ENCODE assay signal across 20 mouse cellular contexts in the genomic region with DNA sequence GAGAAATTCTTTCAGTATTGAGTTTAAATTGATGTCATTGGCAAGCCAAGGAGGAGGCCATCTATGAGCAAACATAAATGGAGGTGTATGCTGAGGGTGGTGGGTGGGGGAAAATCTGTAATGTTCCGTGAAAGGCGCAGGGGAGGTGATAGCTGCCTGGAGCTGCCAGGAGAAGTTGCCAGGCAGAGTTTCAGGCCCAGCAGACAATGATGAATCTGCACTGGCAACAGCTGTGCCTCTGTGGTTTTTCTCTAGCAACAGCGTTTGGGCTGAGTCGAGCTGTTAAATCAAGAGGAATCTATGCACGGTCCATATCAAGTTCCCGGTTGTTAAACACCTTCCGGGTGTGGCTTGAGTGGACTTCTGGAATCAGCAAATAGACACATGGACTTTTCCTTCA.
DNase-seq lines count a peak whose midpoint lies in the region; ATAC-seq and TF ChIP-seq lines count a peak whose summit lies in the region.
"Had no signal": no experiment of that assay in that cellular context is flagged by ENCODE, and none has a peak within 500 bp of the region (broad histone marks: within the 10 kb centered on the region; RNA-seq: fewer than 3 reads in every experiment).

No protein-coding gene starts in this region.

- DNase-seq in kidney, postnatal 0 days (ENCODE audit: low spot score), result peak; percentile 9
- no peak for DNase-seq in kidney, adult 2 months
- DNase-seq in 3T3-L1 (ENCODE audit: low read depth, low spot score), result peak; percentile 10
- peak; percentile 8 for DNase-seq in lung, postnatal 14 days
- no peak for DNase-seq in kidney, postnatal 25 days
- no peak for DNase-seq in layer of hippocampus, adult 8-10 months (ENCODE audit: low spot score in 2 of 2)
- DNase-seq: adrenal gland, postnatal 36 days; cerebellum, adult 18-20 months; cerebellum, postnatal 36 days; kidney, adult 9 months; thymus, postnatal 14 days had no signal

- WGBS in kidney, postnatal 0 days, result 46% methylated on average over 7 of the region's 7 CpGs
- 36% methylated on average over 7 of the region's 7 CpGs for WGBS in kidney, adult 2 months

- no peaks in the 10 kb centered on the region for H3K4me1 ChIP-seq in kidney, postnatal 0 days (replicated peaks; ENCODE audit: insufficient read depth, low read length)
- no peaks in the 10 kb centered on the region for H3K4me1 ChIP-seq in kidney, adult 2 months (ENCODE audit: control insufficient read depth, insufficient read depth, low read length)
- H3K4me1 ChIP-seq: forebrain, embryonic 12.5 days; heart, embryonic 10.5 days; limb, embryonic 15.5 days; liver, embryonic 15.5 days; midbrain, embryonic 13.5 days; neural tube, embryonic 15.5 days had no signal

- H3K36me3 ChIP-seq in kidney, postnatal 0 days (ENCODE audit: insufficient read depth, low read length), result no peaks in the 10 kb centered on the region
- H3K36me3 ChIP-seq in kidney, adult 2 months (ENCODE audit: control insufficient read depth, insufficient read depth, low read length), result no peaks in the 10 kb centered on the region
- H3K36me3 ChIP-seq in C2C12 (ENCODE audit: control insufficient read depth, insufficient read depth), result no peaks in the 10 kb centered on the region
- H3K36me3 ChIP-seq: forebrain, embryonic 12.5 days; G1E; heart, embryonic 10.5 days; limb, embryonic 15.5 days; liver, embryonic 15.5 days; midbrain, embryonic 13.5 days; neural tube, embryonic 15.5 days had no signal

- no peak overlapping the region for H3ac ChIP-seq in C2C12 (ENCODE audit: control insufficient read depth, insufficient read length, low read depth)

- no peak overlapping the region for H3K9ac ChIP-seq in kidney, postnatal 0 days (ENCODE audit: low read depth, low read length)
- H3K9ac ChIP-seq: forebrain, embryonic 12.5 days; limb, embryonic 15.5 days; liver, embryonic 15.5 days; midbrain, embryonic 13.5 days; neural tube, embryonic 15.5 days had no signal

- H3K9me3 ChIP-seq in kidney, postnatal 0 days (replicated peaks; ENCODE audit: low read length), result no peaks in the 10 kb centered on the region
- H3K9me3 ChIP-seq: forebrain, embryonic 12.5 days; limb, embryonic 15.5 days; liver, embryonic 15.5 days; neural tube, embryonic 15.5 days had no signal

- no peak for TF ChIP-seq POLR2A in kidney, adult 2 months (IDR thresholded peaks at IDR 0.05; ENCODE audit: low read depth, low read length)

- H3K27me3 ChIP-seq in kidney, postnatal 0 days (ENCODE audit: insufficient read depth, low read length), result no peaks in the 10 kb centered on the region
- no peaks in the 10 kb centered on the region for H3K27me3 ChIP-seq in kidney, adult 2 months (replicated peaks; ENCODE audit: control insufficient read depth, insufficient read depth, low read length)
- no peaks in the 10 kb centered on the region for H3K27me3 ChIP-seq in C2C12 (ENCODE audit: control insufficient read depth, insufficient read depth, insufficient read length)
- H3K27me3 ChIP-seq: forebrain, embryonic 12.5 days; limb, embryonic 15.5 days; liver, embryonic 15.5 days; midbrain, embryonic 13.5 days; neural tube, embryonic 15.5 days had no signal

- H3K4me2 ChIP-seq in kidney, postnatal 0 days (ENCODE audit: low read length), result no peak overlapping the region
- H3K4me2 ChIP-seq: forebrain, embryonic 12.5 days; limb, embryonic 15.5 days; liver, embryonic 15.5 days; midbrain, embryonic 13.5 days; neural tube, embryonic 15.5 days had no signal

- H3K79me2 ChIP-seq in C2C12 (ENCODE audit: control insufficient read depth, insufficient read depth), result no peaks in the 10 kb centered on the region

- H3K79me3 ChIP-seq in C2C12 (ENCODE audit: low read depth), result no peaks in the 10 kb centered on the region

- no peak for TF ChIP-seq CTCF in kidney, postnatal 0 days (IDR thresholded peaks at IDR 0.05; ENCODE audit: low read depth)
- TF ChIP-seq CTCF in kidney, adult 2 months (conservative IDR thresholded peaks at IDR 0.05; ENCODE audit: insufficient read depth, insufficient read length, low read depth, low read length), result no peak
- no peak for TF ChIP-seq CTCF in C2C12 (IDR thresholded peaks at IDR 0.05; ENCODE audit: control insufficient read depth, insufficient read depth, insufficient read length)

- H3K27ac ChIP-seq in kidney, postnatal 0 days, result no peak overlapping the region
- H3K27ac ChIP-seq in kidney, adult 2 months (ENCODE audit: insufficient read depth, low read depth, low read length), result no peak overlapping the region
- H3K27ac ChIP-seq: forebrain, embryonic 12.5 days; heart, embryonic 10.5 days; limb, embryonic 15.5 days; liver, embryonic 15.5 days; macrophage; midbrain, embryonic 13.5 days; neural tube, embryonic 15.5 days had no signal

- H3K4me3 ChIP-seq in kidney, postnatal 0 days (replicated peaks; ENCODE audit: low read depth, low read length), result no peak overlapping the region
- H3K4me3 ChIP-seq in kidney, adult 2 months (ENCODE audit: insufficient read depth, low read depth, low read length), result no peak overlapping the region
- H3K4me3 ChIP-seq in C2C12 (ENCODE audit: insufficient read depth, poor library complexity, severe bottlenecking), result no peak overlapping the region
- H3K4me3 ChIP-seq: forebrain, embryonic 12.5 days; heart, embryonic 10.5 days; limb, embryonic 15.5 days; liver, embryonic 15.5 days; midbrain, embryonic 13.5 days; neural tube, embryonic 15.5 days had no signal

- no peak for ATAC-seq in kidney, postnatal 0 days (replicated peaks; ENCODE audit: low FRiP score, low read depth)
- ATAC-seq: midbrain, embryonic 13.5 days had no signal

TF ChIP-seq in C2C12, 6 proteins besides CTCF, POLR2A, EP300 and RAD21:
- no peak for TF ChIP-seq MAX (IDR thresholded peaks at IDR 0.05)
- no peak for TF ChIP-seq CEBPB (IDR thresholded peaks at IDR 0.05; ENCODE audit: low read depth)
- TF ChIP-seq USF1 (IDR thresholded peaks at IDR 0.05; ENCODE audit: low read depth), result no peak
- no peak for TF ChIP-seq FOSL1 (IDR thresholded peaks at IDR 0.05; ENCODE audit: insufficient read depth, low read length, poor library complexity, severe bottlenecking)
- peak; percentile 85 for TF ChIP-seq MYOD1 (IDR thresholded peaks at IDR 0.05; ENCODE audit: control insufficient read depth, insufficient read length, low read depth)

Comparison
In these comparisons a context has a peak if more than half of its experiments do, and no peak if none do; other contexts are left out.
1. DNase-seq: peak in kidney, postnatal 0 days (single experiment), 3T3-L1 (single experiment) and lung, postnatal 14 days (single experiment); none in kidney, adult 2 months (single experiment), kidney, postnatal 25 days (0 of 2) and layer of hippocampus, adult 8-10 months (0 of 2).